Mouse (Mus musculus) erythroblast, adult 5-6 weeks (primary cell): ENCODE data around the gene Grin2b. TPM values are rescaled to one million over a fixed set of nuclear protein-coding genes. Genes with fewer than 3 reads are reported as not detected.

ENCODE experiments used
- ATAC-seq: replicated peaks from 2 replicates; pipeline ENCODE4 v1.8.0; 2016; ENCODE audit warnings: moderate number of reproducible peaks, mild to moderate bottlenecking, moderate TSS enrichment, inconsistent platforms; ENCODE audit not compliant: poor library complexity, low FRiP score, severe bottlenecking
- total RNA-seq, 2 experiments: library from RNA; stranded (forward) in 1 of 2; stranded (reverse) in 1 of 2; fragments of 150-400 nt in 1 of 2; fragments of 200-764, 138-1000 nt in 1 of 2; gene quantifications; 2 replicates each; pipeline versions ENCODE4 v1.2.3 to v1.2.4; 2015 to 2017; ENCODE audit warnings: low replicate concordance in 2 of 2

The Grin2b gene
- total RNA-seq (2015; ENCODE audit: low replicate concordance) = not detected in 2 replicates
- total RNA-seq (2017; ENCODE audit: low replicate concordance) = not detected in 2 replicates

- no peak for ATAC-seq
These were observed at the start of gene Grin2b for GRCm38 (mm10) chr6:136173191-136173896. Grin2b (minus strand) TSS chr6:136173511.

GRCm38 (mm10) chr6:136221894-136222293 is 48.6 kb upstream of the Grin2b start:
- ATAC-seq = no peak

- no peak for ATAC-seq
These were observed 37.1 kb upstream of the Grin2b start for GRCm38 (mm10) chr6:136210442-136210841.

- ATAC-seq = no peak
These were observed 26.5 kb upstream of the Grin2b start for GRCm38 (mm10) chr6:136199814-136200213.

- ATAC-seq = no peak
These were observed 21.3 kb upstream of the Grin2b start for GRCm38 (mm10) chr6:136194616-136195015.

- ATAC-seq = no peak
These were observed 4.8 kb upstream of the Grin2b start for GRCm38 (mm10) chr6:136178066-136178465.

- no peak for ATAC-seq
These were observed 515 bp downstream of the Grin2b start for GRCm38 (mm10) chr6:136172801-136173190.

GRCm38 (mm10) chr6:136172172-136172651 is 1.1 kb downstream of the Grin2b start:
- ATAC-seq = no peak

- no peak for ATAC-seq
These were observed 2.0 kb downstream of the Grin2b start for GRCm38 (mm10) chr6:136171343-136171742.

- no peak for ATAC-seq
These were observed 2.9 kb downstream of the Grin2b start for GRCm38 (mm10) chr6:136170381-136170780.

- no peak for ATAC-seq
These were observed 6.0 kb downstream of the Grin2b start for GRCm38 (mm10) chr6:136167361-136167760.

- no peak for ATAC-seq
These were observed 7.8 kb downstream of the Grin2b start for GRCm38 (mm10) chr6:136165443-136166077.

- ATAC-seq = no peak
These were observed 11.2 kb downstream of the Grin2b start for GRCm38 (mm10) chr6:136162090-136162489.

- no peak for ATAC-seq
These were observed 19.9 kb downstream of the Grin2b start for GRCm38 (mm10) chr6:136153444-136153843.

GRCm38 (mm10) chr6:136150064-136150463 is 23.2 kb downstream of the Grin2b start:
- no peak for ATAC-seq

- no peak for ATAC-seq
These were observed 33.3 kb downstream of the Grin2b start for GRCm38 (mm10) chr6:136139967-136140366.

- ATAC-seq = no peak
These were observed 42.9 kb downstream of the Grin2b start for GRCm38 (mm10) chr6:136130456-136130855.

- no peak for ATAC-seq
These were observed 50.7 kb downstream of the Grin2b start for GRCm38 (mm10) chr6:136122593-136122992.

GRCm38 (mm10) chr6:136117390-136117789 is 55.9 kb downstream of the Grin2b start:
- no peak for ATAC-seq

- ATAC-seq = no peak
These were observed 59.5 kb downstream of the Grin2b start for GRCm38 (mm10) chr6:136113639-136114410.
